Mouse (Mus musculus) liver, embryonic 15.5 days (tissue): ENCODE measurements around the gene Clic3. TPM values are rescaled to one million over a fixed set of nuclear protein-coding genes. Genes with fewer than 3 reads are reported as not detected.

Experiments
- ATAC-seq: fragments of 200-750 bp; cut with Nextera tagmentation; 2 replicates; pipeline ENCODE4 v1.8.0; 2017; ENCODE audit warnings: moderate number of reproducible peaks, mild to moderate bottlenecking, moderate library complexity; ENCODE audit not compliant: insufficient read depth
- H3K27ac ChIP-seq: fragments of 300-500 bp; sonication (generic); replicated peaks from 2 replicates; pipeline ENCODE4 v1.5.1; 2015; ENCODE audit warnings: mild to moderate bottlenecking, inconsistent platforms
- H3K27me3 ChIP-seq: fragments of 300-500 bp; sonication (generic); 2 replicates; pipeline ENCODE4 v1.6.1; 2015; ENCODE audit warnings: mild to moderate bottlenecking, inconsistent platforms
- H3K36me3 ChIP-seq: fragments of 300-500 bp; sonication (generic); replicated peaks from 2 replicates; pipeline ENCODE4 v1.6.1; 2015; ENCODE audit warnings: moderate library complexity, mild to moderate bottlenecking, inconsistent platforms
- H3K4me1 ChIP-seq: fragments of 300-500 bp; sonication (generic); replicated peaks from 2 replicates; pipeline ENCODE4 v1.6.1; 2015; ENCODE audit warnings: inconsistent platforms
- H3K4me2 ChIP-seq: fragments of 300-500 bp; sonication (generic); 2 replicates; pipeline ENCODE4 v1.6.1; 2015; ENCODE audit warnings: moderate library complexity, mild to moderate bottlenecking, inconsistent platforms
- H3K4me3 ChIP-seq: fragments of 300-500 bp; sonication (generic); replicated peaks from 2 replicates; pipeline ENCODE4 v1.5.1; 2015; ENCODE audit warnings: mild to moderate bottlenecking, inconsistent platforms
- H3K9ac ChIP-seq: fragments of 300-500 bp; sonication (generic); 2 replicates; pipeline ENCODE4 v1.6.1; 2015; ENCODE audit warnings: moderate library complexity, mild to moderate bottlenecking, inconsistent platforms
- H3K9me3 ChIP-seq: fragments of 300-500 bp; sonication (generic); replicated peaks from 2 replicates; pipeline ENCODE4 v1.6.1; 2016; ENCODE audit warnings: inconsistent platforms
- WGBS: fragments of 180-500 bp; shearing (Covaris S2); methylation state at CpG from one replicate; pipeline ENCODE4 v1.1.7; 2015; ENCODE audit warnings: mixed read lengths; ENCODE audit not compliant: insufficient replicate concordance; 5-methylcytosine and 5-hydroxymethylcytosine counted together
- microRNA-seq: library from miRNA; unstranded; fragments of <30 nt; microRNA quantifications from one replicate; pipeline ENCODE4, GENCODE M21; 2016
- polyA plus RNA-seq: library from polyadenylated mRNA; unstranded; fragments of >200 nt; fragmentation: Nextera tagmentation; extraction: Ambion mirVana; gene quantifications from 2 replicates; pipeline ENCODE4 v1.2.1, GENCODE M21; 2015

The Clic3 gene
- polyA plus RNA-seq, 1 experiment from 2014 or later, result 0.38 TPM

GRCm38 (mm10) chr2:25500576-25501405 lies 44.2 kb downstream of the Clic3 start, which contains the start of gene Fbxw5:
TSS of gene Fbxw5 (plus strand) at chr2:25500750.
- peaks cover 75% of the 10 kb centered on the region for H3K4me1 ChIP-seq
- peak within 1 kb of the TSS; percentile 73 for H3K9ac ChIP-seq
- peak within 1 kb of the TSS; percentile 80 for H3K27ac ChIP-seq
- peaks cover 29% of the 10 kb centered on the region for H3K36me3 ChIP-seq
- no peaks in the 10 kb centered on the region for H3K27me3 ChIP-seq
- H3K4me2 ChIP-seq, result peak within 1 kb of the TSS; percentile 81
- H3K9me3 ChIP-seq, result no peaks in the 10 kb centered on the region
- peak within 1 kb of the TSS; percentile 69 for H3K4me3 ChIP-seq
- WGBS, result 1% methylated on average over 37 of the region's 44 CpGs
- peak; percentile 80 for ATAC-seq

DNA sequence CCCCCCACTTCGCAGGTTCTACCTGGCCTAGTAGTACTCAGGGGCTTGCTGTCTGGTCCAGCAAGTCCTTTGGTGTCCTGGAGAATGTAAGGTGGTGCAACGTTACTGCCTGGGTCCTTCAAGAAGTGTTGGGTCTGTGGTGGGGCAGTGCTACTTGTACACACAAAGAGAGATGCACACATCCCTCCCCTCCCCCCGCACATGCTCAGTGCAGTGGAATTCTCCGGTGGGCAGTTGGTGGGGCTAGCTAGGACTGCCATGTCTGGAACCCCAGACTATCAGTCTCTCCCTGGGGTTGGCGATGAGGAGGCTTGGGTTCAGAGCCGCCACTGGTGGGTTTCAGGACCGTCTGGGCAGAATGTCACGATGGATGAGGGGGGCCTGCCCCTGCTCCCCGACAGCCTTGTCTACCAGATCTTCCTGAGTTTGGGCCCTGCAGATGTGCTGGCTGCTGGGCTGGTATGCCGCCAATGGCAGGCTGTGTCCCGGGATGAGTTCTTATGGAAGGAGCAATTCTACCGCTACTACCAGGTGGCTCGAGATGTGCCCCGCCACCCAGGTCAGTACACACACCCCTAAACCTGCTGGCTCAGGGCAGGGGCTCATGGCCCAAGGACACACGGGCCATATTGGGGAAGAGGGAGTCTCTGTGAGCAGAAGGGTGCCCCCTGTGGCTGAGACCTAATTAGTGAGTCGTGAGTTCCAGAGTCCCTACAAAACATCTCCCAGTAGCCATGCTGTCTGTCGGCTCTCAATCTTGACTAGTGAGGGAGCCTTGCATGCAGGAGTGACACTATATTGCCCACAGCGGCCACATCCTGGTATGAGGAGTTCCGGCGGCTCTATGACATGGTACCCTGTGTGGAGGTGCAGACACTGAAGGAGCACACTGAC lies 45.2 kb downstream of the Clic3 start, which contains the start of gene C8g:
C8g (minus strand) TSS at position 127 of the 894 bp plus-strand sequence.
- peak within 1 kb of the TSS; percentile 81 for H3K4me2 ChIP-seq
- no peak for ATAC-seq
- peak within 1 kb of the TSS; percentile 73 for H3K9ac ChIP-seq
- peak within 1 kb of the TSS; percentile 80 for H3K27ac ChIP-seq
- peaks cover 29% of the 10 kb centered on the region for H3K36me3 ChIP-seq
- WGBS, result 65% methylated on average over 20 of the region's 20 CpGs
- no peaks in the 10 kb centered on the region for H3K9me3 ChIP-seq
- no peaks in the 10 kb centered on the region for H3K27me3 ChIP-seq
- peak within 1 kb of the TSS; percentile 69 for H3K4me3 ChIP-seq
- H3K4me1 ChIP-seq, result peaks cover 75% of the 10 kb centered on the region

DNA sequence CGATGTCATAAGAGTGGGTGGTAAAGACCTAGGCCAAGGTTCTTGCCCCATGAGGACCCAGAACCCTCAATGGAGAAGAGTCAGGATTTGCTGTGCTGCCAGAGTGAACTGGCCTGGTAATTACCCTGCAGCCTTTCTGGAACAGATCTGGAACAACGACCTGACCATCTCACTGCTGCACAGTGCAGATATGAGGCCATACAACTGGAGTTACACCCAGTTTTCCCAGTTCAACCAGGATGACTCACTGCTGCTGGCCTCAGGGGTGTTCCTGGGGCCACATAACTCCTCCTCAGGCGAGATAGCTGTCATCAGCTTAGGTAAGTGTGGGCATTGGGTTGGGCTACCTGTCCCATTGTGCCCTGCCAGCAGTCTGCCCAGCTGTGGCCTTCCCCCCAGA lies 46.1 kb downstream of the Clic3 start:
- ATAC-seq, result peak; percentile 71
- Histone ChIP-seq H3K27ac (peak overlapping the region; percentile 80), H3K27me3 (no peaks in the 10 kb centered on the region), H3K36me3 (peaks cover 29% of the 10 kb centered on the region), H3K9me3 (no peaks in the 10 kb centered on the region), H3K4me2 (peak overlapping the region; percentile 81), H3K4me3 (no peak overlapping the region; the same call in 1 of the 2 replicates), H3K4me1 (peaks cover 69% of the 10 kb centered on the region), H3K9ac (0 out of 2 replicates have a peak overlapping the region, but pooled peaks have one; percentile 21)
- 40% methylated on average over 3 of the region's 3 CpGs for WGBS

DNA sequence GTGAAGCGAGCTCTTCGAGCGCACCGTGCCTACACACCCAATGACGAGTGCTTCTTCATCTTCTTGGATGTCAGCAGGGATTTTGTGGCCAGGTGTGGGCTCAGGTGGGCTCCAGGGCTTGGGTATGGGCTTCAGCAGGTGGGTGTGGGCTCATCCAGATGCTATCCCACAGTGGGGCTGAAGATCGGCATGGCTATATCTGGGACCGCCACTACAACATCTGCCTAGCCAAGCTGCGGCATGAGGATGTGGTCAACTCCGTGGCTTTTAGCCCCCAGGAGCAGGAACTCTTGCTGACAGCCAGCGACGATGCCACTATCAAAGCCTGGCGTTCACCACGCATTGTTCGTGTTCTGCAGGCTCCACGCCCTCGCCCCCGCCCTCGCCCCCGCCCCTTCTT lies 47.9 kb downstream of the Clic3 start:
- H3K9me3 ChIP-seq, result no peaks in the 10 kb centered on the region
- no peak overlapping the region for H3K27ac ChIP-seq
- peaks cover 53% of the 10 kb centered on the region for H3K4me1 ChIP-seq
- no peak for ATAC-seq
- H3K36me3 ChIP-seq, result peaks cover 29% of the 10 kb centered on the region
- H3K9ac ChIP-seq, result no peak overlapping the region
- H3K27me3 ChIP-seq, result no peaks in the 10 kb centered on the region
- H3K4me3 ChIP-seq, result no peak overlapping the region
- H3K4me2 ChIP-seq, result no peak overlapping the region
- 52% methylated on average over 19 of the region's 19 CpGs for WGBS

DNA sequence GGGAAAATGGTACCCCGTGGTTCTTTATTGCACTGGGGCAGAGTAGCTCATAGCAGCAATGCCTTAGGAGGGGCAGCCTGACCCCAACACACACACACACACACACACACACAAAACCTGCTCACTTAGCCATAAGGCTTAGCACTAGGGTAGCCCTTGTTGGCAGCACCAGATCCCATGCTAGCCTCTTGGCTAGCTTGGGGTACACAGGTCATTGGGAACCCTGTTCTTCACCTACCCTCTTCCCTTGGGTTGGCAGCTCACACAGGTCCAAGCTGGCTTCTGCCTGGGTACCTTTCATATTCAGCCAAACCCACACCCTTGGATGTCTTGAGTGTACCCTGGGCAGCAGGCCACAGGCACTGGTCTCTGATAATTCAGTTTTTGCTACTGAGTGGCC lies 48.4 kb downstream of the Clic3 start:
- ATAC-seq, result no peak
- Histone ChIP-seq H3K27me3 (no peaks in the 10 kb centered on the region), H3K27ac (no peak overlapping the region), H3K9ac (no peak overlapping the region), H3K4me1 (peaks cover 48% of the 10 kb centered on the region), H3K9me3 (no peaks in the 10 kb centered on the region), H3K4me2 (no peak overlapping the region), H3K36me3 (peaks cover 29% of the 10 kb centered on the region), H3K4me3 (no peak overlapping the region)
- 80% methylated on average over 1 of the region's 1 CpGs for WGBS

DNA sequence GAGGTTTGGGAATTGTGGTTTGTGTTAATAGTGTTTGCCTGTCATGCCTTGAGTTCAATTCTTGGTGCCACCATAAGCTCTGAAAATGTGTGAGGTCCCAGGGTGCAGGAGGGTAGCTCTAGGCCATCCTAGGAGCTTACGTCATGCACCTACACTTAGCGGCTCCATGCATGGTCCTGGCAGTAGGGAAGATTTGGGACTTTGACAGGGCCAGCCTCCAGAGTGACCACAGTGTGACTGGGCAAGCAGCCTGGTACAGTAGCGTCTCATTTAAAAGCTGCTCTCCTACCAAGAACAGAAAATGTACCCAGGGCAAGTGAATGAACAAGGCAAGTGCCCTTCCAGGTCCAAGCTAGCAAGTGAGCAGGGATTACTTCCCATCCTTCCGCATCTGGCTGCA lies 49.2 kb downstream of the Clic3 start:
- Histone ChIP-seq H3K9me3 (no peaks in the 10 kb centered on the region), H3K4me1 (peaks cover 43% of the 10 kb centered on the region), H3K9ac (no peak overlapping the region), H3K4me3 (no peak overlapping the region), H3K27me3 (no peaks in the 10 kb centered on the region), H3K27ac (no peak overlapping the region), H3K36me3 (peaks cover 29% of the 10 kb centered on the region), H3K4me2 (no peak overlapping the region)
- ATAC-seq, result no peak
- WGBS, result 82% methylated on average over 4 of the region's 4 CpGs

GRCm38 (mm10) chr2:25506964-25507363 lies 50.3 kb downstream of the Clic3 start:
- Histone ChIP-seq H3K4me3 (no peak overlapping the region), H3K4me1 (peaks cover 33% of the 10 kb centered on the region), H3K9ac (no peak overlapping the region), H3K27ac (no peak overlapping the region), H3K9me3 (no peaks in the 10 kb centered on the region), H3K36me3 (peaks cover 29% of the 10 kb centered on the region), H3K27me3 (no peaks in the 10 kb centered on the region), H3K4me2 (no peak overlapping the region)
- 50% methylated on average over 5 of the region's 5 CpGs for WGBS
- no peak for ATAC-seq

Small RNA genes lying within 50 kb of the gene (microRNA-seq; reads per million reads assigned to microRNA genes)
- not detected for gene Mir3087

Other genes starting within 250 kb of the Clic3 start
- gene Nelfb, start 245.3 kb upstream of the Clic3 start, polyA plus RNA-seq, result 35.9 and 40.6 TPM in 2 replicates
- gene Stpg3, start 242.2 kb upstream of the Clic3 start, polyA plus RNA-seq, result not detected in 2 replicates
- gene Fam166a, start 238.1 kb upstream of the Clic3 start, polyA plus RNA-seq, result 1.0 TPM in 1 of 2 replicates, not detected in the other
- gene Tubb4b, start 232.1 kb upstream of the Clic3 start, polyA plus RNA-seq, result 695 and 769 TPM in 2 replicates
- not detected in 2 replicates for gene Slc34a3, start 222.5 kb upstream of the Clic3 start, polyA plus RNA-seq
- gene Rnf224, start 220.1 kb upstream of the Clic3 start, polyA plus RNA-seq, result not detected in 2 replicates
- 0.31 and 0.59 TPM in 2 replicates for gene Rnf208, start 214.6 kb upstream of the Clic3 start, polyA plus RNA-seq
- 0.14 TPM in 1 of 2 replicates, not detected in the other for gene Cysrt1, start 214.4 kb upstream of the Clic3 start, polyA plus RNA-seq
- 1.7 and 1.9 TPM in 2 replicates for gene AL732309.1, start 210.0 kb upstream of the Clic3 start, polyA plus RNA-seq
- 11.9 and 12.5 TPM in 2 replicates for gene Tmem203, start 201.4 kb upstream of the Clic3 start, polyA plus RNA-seq
- gene Tprn, start 194.2 kb upstream of the Clic3 start, polyA plus RNA-seq, result 3.9 and 5.4 TPM in 2 replicates
- 116 and 124 TPM in 2 replicates for gene Ssna1, start 184.4 kb upstream of the Clic3 start, polyA plus RNA-seq
- gene Anapc2, start 184.4 kb upstream of the Clic3 start, polyA plus RNA-seq, result 41.7 and 45.0 TPM in 2 replicates
- not detected in 2 replicates for gene Tmem210, start 168.7 kb upstream of the Clic3 start, polyA plus RNA-seq
- gene Lrrc26, start 166.9 kb upstream of the Clic3 start, polyA plus RNA-seq, result not detected in 2 replicates
- not detected in 2 replicates for gene Grin1, start 137.7 kb upstream of the Clic3 start, polyA plus RNA-seq
- 15.9 and 17.1 TPM in 2 replicates for gene Man1b1, start 124.5 kb upstream of the Clic3 start, polyA plus RNA-seq
- 11.5 and 14.7 TPM in 2 replicates for gene Dpp7, start 100.5 kb upstream of the Clic3 start, polyA plus RNA-seq
- 15.1 and 15.4 TPM in 2 replicates for gene Uap1l1, start 91.2 kb upstream of the Clic3 start, polyA plus RNA-seq
- gene Sapcd2, start 84.5 kb upstream of the Clic3 start, polyA plus RNA-seq, result 18.5 and 19.5 TPM in 2 replicates
- 0.58 and 0.71 TPM in 2 replicates for gene Entpd2, start 61.0 kb upstream of the Clic3 start, polyA plus RNA-seq
- 4.5 and 6.1 TPM in 2 replicates for gene Npdc1, start 57.5 kb upstream of the Clic3 start, polyA plus RNA-seq
- 1.2 and 1.7 TPM in 2 replicates for gene Fut7, start 33.6 kb upstream of the Clic3 start, polyA plus RNA-seq
- 1.2 and 1.3 TPM in 2 replicates for gene Abca2, start 28.1 kb upstream of the Clic3 start, polyA plus RNA-seq
- gene Paxx, start 4.3 kb downstream of the Clic3 start, polyA plus RNA-seq, result 8.3 and 10.6 TPM in 2 replicates
- gene Ptgds, start 13.2 kb downstream of the Clic3 start, polyA plus RNA-seq, result 0.23 and 0.38 TPM in 2 replicates
- gene Lcn12, start 37.1 kb downstream of the Clic3 start, polyA plus RNA-seq, result not detected in 2 replicates
- gene Fbxw5, start 43.9 kb downstream of the Clic3 start, polyA plus RNA-seq, result 24.0 and 28.6 TPM in 2 replicates
- gene C8g, start 44.9 kb downstream of the Clic3 start, polyA plus RNA-seq, result 64.9 and 88.1 TPM in 2 replicates
- gene Traf2, start 90.1 kb downstream of the Clic3 start, polyA plus RNA-seq, result 14.1 and 15.1 TPM in 2 replicates
- 186 and 201 TPM in 2 replicates for gene Edf1, start 101.0 kb downstream of the Clic3 start, polyA plus RNA-seq
- 0.32 and 7.7 TPM in 2 replicates for gene Mamdc4, start 118.0 kb downstream of the Clic3 start, polyA plus RNA-seq
- 31.2 and 36.3 TPM in 2 replicates for gene Phpt1, start 118.4 kb downstream of the Clic3 start, polyA plus RNA-seq
- gene Ajm1, start 124.9 kb downstream of the Clic3 start, polyA plus RNA-seq, result 0.03 TPM in 1 of 2 replicates, not detected in the other
- gene Rabl6, start 151.7 kb downstream of the Clic3 start, polyA plus RNA-seq, result 21.7 and 23.5 TPM in 2 replicates
- gene Ccdc183, start 160.8 kb downstream of the Clic3 start, polyA plus RNA-seq, result 0.05 and 0.06 TPM in 2 replicates
- gene Tmem141, start 165.2 kb downstream of the Clic3 start, polyA plus RNA-seq, result 8.2 and 9.9 TPM in 2 replicates
- gene Fcna, start 171.2 kb downstream of the Clic3 start, polyA plus RNA-seq, result 70.4 and 90.0 TPM in 2 replicates
- not detected in 2 replicates for gene Lcn8, start 196.3 kb downstream of the Clic3 start, polyA plus RNA-seq
- not detected in 2 replicates for gene Lcn5, start 201.1 kb downstream of the Clic3 start, polyA plus RNA-seq
- gene Lcn6, start 219.9 kb downstream of the Clic3 start, polyA plus RNA-seq, result not detected in 2 replicates
- not detected in 2 replicates for gene Lcn10, start 225.9 kb downstream of the Clic3 start, polyA plus RNA-seq
- not detected in 2 replicates for gene Obp2a, start 243.2 kb downstream of the Clic3 start, polyA plus RNA-seq
- gene Bmyc, start 249.9 kb downstream of the Clic3 start, polyA plus RNA-seq, result 7.5 TPM in 2 replicates